Mouse (Mus musculus) midbrain, embryonic 10.5 days (tissue): ENCODE measurements around the gene Tmem53. TPM values are rescaled to one million over a fixed set of nuclear protein-coding genes. Genes with fewer than 3 reads are reported as not detected.
A peak's percentile ranks its signal among the peaks of the same experiment; 100 is the strongest.
"Not testable (repeated sequence)": the region's sequence is repeated elsewhere in the genome, so short reads cannot be mapped to it uniquely, and the experiment has no call there.

ENCODE experiments used
- DNase-seq: peaks from one replicate; pipeline ENCODE4 v3.0.0-alpha.2; 2017; ENCODE audit warnings: low spot score
- H3K27ac ChIP-seq: fragments of 300-500 bp; sonication (generic); replicated peaks from 2 replicates; pipeline ENCODE4 v1.5.1; 2016; ENCODE audit warnings: mild to moderate bottlenecking
- H3K27me3 ChIP-seq: fragments of 300-500 bp; sonication (generic); 2 replicates; pipeline ENCODE4 v1.6.1; 2016; ENCODE audit warnings: low read depth, mild to moderate bottlenecking; ENCODE audit not compliant: poor library complexity, severe bottlenecking
- H3K36me3 ChIP-seq: fragments of 300-500 bp; sonication (generic); 2 replicates; pipeline ENCODE4 v1.6.1; 2016; ENCODE audit warnings: mild to moderate bottlenecking, moderate library complexity
- H3K4me1 ChIP-seq: fragments of 300-500 bp; sonication (generic); 2 replicates; pipeline ENCODE4 v1.6.1; 2016
- H3K4me3 ChIP-seq: fragments of 300-500 bp; sonication (generic); 2 replicates; pipeline ENCODE4 v1.5.1; 2016; ENCODE audit warnings: mild to moderate bottlenecking, moderate library complexity
- H3K9me3 ChIP-seq: fragments of 300-500 bp; sonication (generic); replicated peaks from 2 replicates; pipeline ENCODE4 v1.6.1; 2016; ENCODE audit warnings: mild to moderate bottlenecking
- WGBS: fragments of 180-500 bp; shearing (Covaris S2); methylation state at CpG from one replicate; pipeline ENCODE4 v1.1.7; 2016; 5-methylcytosine and 5-hydroxymethylcytosine counted together
- polyA plus RNA-seq: library from polyadenylated mRNA; unstranded; fragments of >200 nt; fragmentation: Nextera tagmentation; extraction: Ambion mirVana; gene quantifications from 2 replicates; pipeline ENCODE4 v1.2.1, GENCODE M21; 2016

Tmem53 gene
- polyA plus RNA-seq, 1 experiment from 2014 or later = 8.2 TPM

GRCm38 (mm10) chr4:117254017-117254627, 2.4 kb downstream of the Tmem53 start:
- Histone ChIP-seq H3K27ac (no peak overlapping the region), H3K9me3 (no peaks in the 10 kb centered on the region), H3K27me3 (peaks cover 30% of the 10 kb centered on the region), H3K36me3 (no peaks in the 10 kb centered on the region), H3K4me3 (no peak overlapping the region), H3K4me1 (peaks cover 44% of the 10 kb centered on the region)
- DNase-seq = no peak
- WGBS = 79% methylated on average over 5 of the region's 5 CpGs

- Histone ChIP-seq H3K4me3 (no peak overlapping the region), H3K9me3 (no peaks in the 10 kb centered on the region), H3K36me3 (no peaks in the 10 kb centered on the region), H3K27ac (no peak overlapping the region), H3K27me3 (peaks cover 30% of the 10 kb centered on the region), H3K4me1 (peaks cover 44% of the 10 kb centered on the region)
- no peak for DNase-seq
- WGBS = 60% methylated on average over 6 of the region's 6 CpGs
Observed at GRCm38 (mm10) chr4:117254672-117255071, 2.9 kb downstream of the Tmem53 start.

GRCm38 (mm10) chr4:117259909-117260308, 8.2 kb downstream of the Tmem53 start:
- not testable (repeated sequence) for DNase-seq, H3K4me3 ChIP-seq, H3K27me3 ChIP-seq, H3K9me3 ChIP-seq, H3K36me3 ChIP-seq, H3K27ac ChIP-seq
- WGBS = 75% methylated on average over 6 of the region's 6 CpGs
- peaks cover 11% of the 10 kb centered on the region for H3K4me1 ChIP-seq

- H3K27me3 ChIP-seq = peaks cover 14% of the 10 kb centered on the region
- no peak overlapping the region for H3K27ac ChIP-seq
- H3K4me3 ChIP-seq = no peak overlapping the region
- WGBS = 78% methylated on average over 2 of the region's 2 CpGs
- no peaks in the 10 kb centered on the region for H3K9me3 ChIP-seq
- H3K36me3 ChIP-seq = no peaks in the 10 kb centered on the region
- H3K4me1 ChIP-seq = peaks cover 9% of the 10 kb centered on the region
- DNase-seq = no peak
Observed at GRCm38 (mm10) chr4:117261222-117261621, 9.5 kb downstream of the Tmem53 start.

- no peak for DNase-seq
- 84% methylated on average over 13 of the region's 13 CpGs for WGBS
- Histone ChIP-seq H3K27me3 (peaks cover 24% of the 10 kb centered on the region), H3K36me3 (no peaks in the 10 kb centered on the region), H3K4me3 (no peak overlapping the region), H3K9me3 (no peaks in the 10 kb centered on the region), H3K4me1 (peaks cover 9% of the 10 kb centered on the region), H3K27ac (no peak overlapping the region)
Observed at GRCm38 (mm10) chr4:117262101-117262913, 10.6 kb downstream of the Tmem53 start.

GRCm38 (mm10) chr4:117262987-117263386, 11.2 kb downstream of the Tmem53 start:
- WGBS = 68% methylated on average over 8 of the region's 8 CpGs
- no peaks in the 10 kb centered on the region for H3K36me3 ChIP-seq
- H3K27me3 ChIP-seq = peaks cover 30% of the 10 kb centered on the region
- no peaks in the 10 kb centered on the region for H3K9me3 ChIP-seq
- H3K27ac ChIP-seq = no peak overlapping the region
- DNase-seq = no peak
- H3K4me1 ChIP-seq = peaks cover 9% of the 10 kb centered on the region
- no peak overlapping the region for H3K4me3 ChIP-seq

- Histone ChIP-seq H3K9me3 (no peaks in the 10 kb centered on the region), H3K4me1 (peaks cover 29% of the 10 kb centered on the region), H3K36me3 (peaks cover 13% of the 10 kb centered on the region), H3K4me3 (no peak overlapping the region), H3K27ac (no peak overlapping the region), H3K27me3 (peaks cover 67% of the 10 kb centered on the region)
- peak; percentile 75 for DNase-seq
- WGBS = 8% methylated on average over 2 of the region's 2 CpGs
Observed at GRCm38 (mm10) chr4:117267284-117267683, 15.5 kb downstream of the Tmem53 start.

- H3K4me3 ChIP-seq = no peak overlapping the region
- WGBS = 85% methylated on average over 25 of the region's 25 CpGs
- H3K4me1 ChIP-seq = peaks cover 30% of the 10 kb centered on the region
- DNase-seq = no peak
- H3K27me3 ChIP-seq = peaks cover 74% of the 10 kb centered on the region
- H3K27ac ChIP-seq = no peak overlapping the region
- peaks cover 19% of the 10 kb centered on the region for H3K36me3 ChIP-seq
- no peaks in the 10 kb centered on the region for H3K9me3 ChIP-seq
Observed at GRCm38 (mm10) chr4:117267831-117268437, 16.2 kb downstream of the Tmem53 start.

GRCm38 (mm10) chr4:117270278-117270677, 18.5 kb downstream of the Tmem53 start:
- DNase-seq = peak; percentile 78
- 15% methylated on average over 6 of the region's 6 CpGs for WGBS
- peaks cover 43% of the 10 kb centered on the region for H3K36me3 ChIP-seq
- H3K4me3 ChIP-seq = no peak overlapping the region
- H3K9me3 ChIP-seq = peaks cover 16% of the 10 kb centered on the region
- peaks cover 97% of the 10 kb centered on the region for H3K27me3 ChIP-seq
- H3K4me1 ChIP-seq = peaks cover 33% of the 10 kb centered on the region
- no peak overlapping the region for H3K27ac ChIP-seq

- Histone ChIP-seq H3K9me3 (peaks cover 21% of the 10 kb centered on the region), H3K27ac (peak overlapping the region; percentile 65), H3K4me3 (no peak overlapping the region), H3K4me1 (peaks cover 41% of the 10 kb centered on the region), H3K27me3 (peaks cover 100% of the 10 kb centered on the region), H3K36me3 (peaks cover 64% of the 10 kb centered on the region)
- DNase-seq = peak; percentile 66
- 6% methylated on average over 12 of the region's 12 CpGs for WGBS
Observed at GRCm38 (mm10) chr4:117272459-117272858, 20.7 kb downstream of the Tmem53 start.

- H3K36me3 ChIP-seq = peaks cover 87% of the 10 kb centered on the region
- no peak for DNase-seq
- peaks cover 61% of the 10 kb centered on the region for H3K4me1 ChIP-seq
- peaks cover 21% of the 10 kb centered on the region for H3K9me3 ChIP-seq
- 95% methylated on average over 4 of the region's 4 CpGs for WGBS
- H3K4me3 ChIP-seq = no peak overlapping the region
- H3K27ac ChIP-seq = no peak overlapping the region
- peaks cover 100% of the 10 kb centered on the region for H3K27me3 ChIP-seq
Observed at GRCm38 (mm10) chr4:117274720-117275119, 23.0 kb downstream of the Tmem53 start.

GRCm38 (mm10) chr4:117276281-117276711, 24.5 kb downstream of the Tmem53 start:
- DNase-seq = no peak
- peaks cover 100% of the 10 kb centered on the region for H3K36me3 ChIP-seq
- peaks cover 100% of the 10 kb centered on the region for H3K27me3 ChIP-seq
- peaks cover 21% of the 10 kb centered on the region for H3K9me3 ChIP-seq
- WGBS = 93% methylated on average over 17 of the region's 17 CpGs
- no peak overlapping the region for H3K4me3 ChIP-seq
- H3K27ac ChIP-seq = 0 out of 2 replicates have a peak overlapping the region, but pooled peaks have one; percentile 9
- peaks cover 68% of the 10 kb centered on the region for H3K4me1 ChIP-seq

- WGBS = 92% methylated on average over 13 of the region's 13 CpGs
Observed at GRCm38 (mm10) chr4:117277021-117277420, 25.3 kb downstream of the Tmem53 start.

More at GRCm38 (mm10) chr4:117277021-117277420, 25.3 kb downstream of the Tmem53 start:
- DNase-seq = no peak
- Histone ChIP-seq H3K27ac (0 out of 2 replicates have a peak overlapping the region, but pooled peaks have one; percentile 9), H3K9me3 (peaks cover 21% of the 10 kb centered on the region), H3K4me3 (no peak overlapping the region), H3K36me3 (peaks cover 100% of the 10 kb centered on the region), H3K4me1 (peaks cover 69% of the 10 kb centered on the region), H3K27me3 (peaks cover 100% of the 10 kb centered on the region)
